Mouse (Mus musculus) retina, adult 2 months (tissue): ENCODE data around the gene Il11ra1.
"Not testable (repeated sequence)": the region's sequence is repeated elsewhere in the genome, so short reads cannot be mapped to it uniquely, and the experiment has no call there.

Experiments
- DNase-seq: peaks from one replicate; pipeline ENCODE4 v3.0.0-alpha.2; 2012; ENCODE audit warnings: low read depth, low spot score

Il11ra1 gene

DNA sequence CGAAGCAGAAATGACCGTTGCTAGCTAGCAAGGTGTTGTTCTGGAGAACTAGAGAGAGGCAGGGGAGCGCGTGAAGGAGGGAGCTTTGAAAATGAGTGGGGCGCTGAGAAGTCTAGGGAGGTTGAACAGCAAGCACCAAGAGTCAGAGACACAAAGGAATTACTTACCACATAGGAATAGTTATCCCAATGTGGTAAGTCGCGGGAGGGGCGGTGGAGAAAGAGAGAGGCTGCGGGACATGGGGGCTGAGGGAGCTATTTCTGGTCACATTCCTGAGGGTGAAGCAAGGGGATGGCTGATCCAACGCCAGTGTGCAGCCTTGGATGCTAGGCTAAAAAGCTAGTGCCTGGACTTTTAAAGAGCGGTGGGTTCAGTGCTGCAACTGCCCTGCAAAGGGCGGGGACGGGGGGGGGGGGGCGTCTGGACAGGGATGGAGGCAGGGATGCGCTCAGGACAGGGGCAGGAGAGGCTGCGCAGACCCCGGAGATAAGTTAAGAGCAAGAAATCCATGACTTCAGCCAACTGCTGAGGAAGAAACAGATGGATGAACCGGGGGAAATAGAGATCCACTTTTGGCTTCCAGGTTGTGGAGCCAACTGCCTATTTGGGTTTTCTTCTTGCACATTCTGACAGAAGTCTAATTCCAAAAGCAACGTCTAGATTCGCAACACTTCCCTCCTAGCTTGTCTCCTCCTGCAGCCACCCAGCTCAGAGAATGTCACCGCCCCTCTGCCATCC is 82.1 kb downstream of the Il11ra1 start:
- DNase-seq = not testable (repeated sequence)

DNA sequence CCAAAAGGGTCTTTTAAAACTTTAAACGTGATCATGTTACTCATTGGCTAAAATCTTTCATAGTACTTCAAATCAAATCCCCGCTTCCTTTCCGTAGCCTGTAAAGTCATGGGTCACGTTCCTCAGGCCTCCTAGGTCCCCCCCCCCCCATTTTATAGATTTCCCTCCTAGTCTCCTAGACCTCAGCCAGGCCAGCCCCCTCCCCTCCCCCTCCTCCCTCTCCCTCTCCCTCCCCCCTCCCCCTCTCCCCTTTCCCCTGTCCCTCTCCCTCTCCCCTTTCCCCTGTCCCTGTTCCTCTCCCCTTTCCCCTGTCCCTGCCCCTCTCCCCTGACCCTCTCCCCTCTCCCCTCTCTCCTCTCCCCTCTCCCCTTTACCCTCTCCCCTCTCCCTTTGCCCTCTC is 82.9 kb downstream of the Il11ra1 start:
- not testable (repeated sequence) for DNase-seq

DNA sequence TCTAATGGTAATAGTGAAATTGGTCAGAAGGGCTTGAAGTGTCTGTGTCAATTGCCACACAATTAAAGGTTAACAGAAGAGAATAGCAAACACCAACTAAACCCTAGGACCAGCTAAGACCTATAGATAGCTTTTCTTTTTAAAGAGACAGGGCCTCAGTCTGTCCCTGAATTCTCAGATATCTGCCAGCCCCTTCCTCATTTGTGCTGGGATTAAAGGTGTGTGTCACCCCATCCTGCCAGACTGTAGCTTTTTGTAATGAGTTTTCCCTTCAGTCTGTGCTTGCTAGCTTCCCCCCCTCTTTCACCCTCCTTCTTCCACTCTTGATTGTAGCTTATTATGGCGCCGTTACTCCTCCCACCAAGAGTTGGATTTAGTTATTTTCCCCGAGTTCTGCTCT is 83.4 kb downstream of the Il11ra1 start:
- not testable (repeated sequence) for DNase-seq
